Mouse (Mus musculus) neural tube, embryonic 12.5 days (tissue): ENCODE results near the gene Mcidas. TPM values are rescaled to one million over a fixed set of nuclear protein-coding genes. Genes with fewer than 3 reads are reported as not detected.
"Not testable (repeated sequence)": the region's sequence is repeated elsewhere in the genome, so short reads cannot be mapped to it uniquely, and the experiment has no call there.

Source experiments
- ATAC-seq: fragments of 200-750 bp; cut with Nextera tagmentation; 2 replicates; pipeline ENCODE4 v1.8.0; 2017; ENCODE audit warnings: low read depth, mild to moderate bottlenecking, moderate TSS enrichment, moderate library complexity; ENCODE audit not compliant: low FRiP score
- H3K27ac ChIP-seq: fragments of 300-500 bp; sonication (generic); 2 replicates; pipeline ENCODE4 v1.5.1; 2016
- H3K27me3 ChIP-seq: fragments of 300-500 bp; sonication (generic); replicated peaks from 2 replicates; pipeline ENCODE4 v1.6.1; 2016; ENCODE audit warnings: mild to moderate bottlenecking
- H3K36me3 ChIP-seq: fragments of 300-500 bp; sonication (generic); 2 replicates; pipeline ENCODE4 v1.6.1; 2016; ENCODE audit warnings: mild to moderate bottlenecking
- H3K4me1 ChIP-seq: fragments of 300-500 bp; sonication (generic); 2 replicates; pipeline ENCODE4 v1.6.1; 2016
- H3K4me2 ChIP-seq: fragments of 300-500 bp; sonication (generic); replicated peaks from 2 replicates; pipeline ENCODE4 v1.6.1; 2016; ENCODE audit warnings: mild to moderate bottlenecking
- H3K4me3 ChIP-seq: fragments of 300-500 bp; sonication (generic); 2 replicates; pipeline ENCODE4 v1.5.1; 2016
- H3K9ac ChIP-seq: fragments of 300-500 bp; sonication (generic); 2 replicates; pipeline ENCODE4 v1.6.1; 2016; ENCODE audit warnings: mild to moderate bottlenecking
- H3K9me3 ChIP-seq: fragments of 300-500 bp; sonication (generic); 2 replicates; pipeline ENCODE4 v1.6.1; 2016; ENCODE audit warnings: mild to moderate bottlenecking
- WGBS: fragments of 180-500 bp; shearing (Covaris S2); methylation state at CpG from one replicate; pipeline ENCODE4 v1.1.7; 2016; 5-methylcytosine and 5-hydroxymethylcytosine counted together
- polyA plus RNA-seq: library from polyadenylated mRNA; unstranded; fragments of >200 nt; fragmentation: Nextera tagmentation; extraction: Ambion mirVana; gene quantifications from 2 replicates; pipeline ENCODE4 v1.2.1, GENCODE M21; 2016

Mcidas gene
- polyA plus RNA-seq, 1 experiment from 2014 or later = 0.08 TPM

DNA sequence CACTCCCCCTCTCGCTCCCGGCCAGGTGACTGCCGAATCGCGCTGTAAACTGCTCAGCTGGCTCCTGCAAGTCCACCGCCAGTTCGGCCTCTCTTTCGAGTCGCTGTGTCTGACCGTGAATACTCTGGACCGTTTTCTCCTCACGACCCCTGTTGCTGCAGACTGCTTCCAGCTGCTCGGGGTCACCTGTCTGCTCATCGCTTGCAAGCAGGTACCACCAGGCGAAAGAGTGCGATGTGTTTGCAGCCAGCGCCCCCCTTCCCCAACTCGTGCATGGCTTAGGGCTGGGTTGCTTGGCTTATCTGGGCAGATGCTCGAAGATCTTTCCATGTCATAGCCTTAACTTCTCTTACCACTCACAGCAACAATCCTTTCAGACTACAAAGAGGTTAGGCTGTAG is 4.8 kb upstream of the Mcidas start:
- no peak overlapping the region for H3K4me3 ChIP-seq
- WGBS = under 1% methylated on average over 19 of the region's 19 CpGs
- peak overlapping the region; percentile 84 for H3K4me2 ChIP-seq
- no peak for ATAC-seq
- H3K36me3 ChIP-seq = no peaks in the 10 kb centered on the region
- H3K27me3 ChIP-seq = peaks cover 85% of the 10 kb centered on the region
- no peak overlapping the region for H3K27ac ChIP-seq
- H3K4me1 ChIP-seq = peaks cover 41% of the 10 kb centered on the region
- no peak overlapping the region for H3K9ac ChIP-seq
- H3K9me3 ChIP-seq = no peaks in the 10 kb centered on the region

DNA sequence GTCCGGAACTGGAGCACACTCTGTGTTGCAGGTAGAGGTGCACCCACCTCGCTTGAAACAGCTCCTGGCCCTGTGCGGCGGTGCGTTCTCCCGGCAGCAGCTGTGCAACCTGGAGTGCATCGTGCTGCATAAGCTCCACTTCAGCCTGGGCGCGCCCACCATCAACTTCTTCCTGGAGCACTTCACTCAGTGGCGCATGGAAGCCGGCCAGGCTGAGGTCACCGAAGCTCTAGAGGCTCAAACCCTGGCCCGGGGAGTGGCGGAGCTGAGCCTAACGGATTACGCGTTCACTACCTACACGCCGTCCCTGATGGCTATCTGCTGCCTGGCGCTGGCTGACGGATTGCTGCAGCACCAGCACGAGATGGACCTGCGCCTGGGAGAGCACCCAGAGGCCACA is 4.1 kb upstream of the Mcidas start:
- Histone ChIP-seq H3K9ac (no peak overlapping the region), H3K4me3 (no peak overlapping the region), H3K27me3 (peaks cover 86% of the 10 kb centered on the region), H3K4me2 (peak overlapping the region; percentile 25; the same call in 1 of the 2 replicates), H3K36me3 (no peaks in the 10 kb centered on the region), H3K9me3 (no peaks in the 10 kb centered on the region), H3K4me1 (peaks cover 45% of the 10 kb centered on the region), H3K27ac (no peak overlapping the region)
- ATAC-seq = no peak
- under 1% methylated on average over 23 of the region's 23 CpGs for WGBS

DNA sequence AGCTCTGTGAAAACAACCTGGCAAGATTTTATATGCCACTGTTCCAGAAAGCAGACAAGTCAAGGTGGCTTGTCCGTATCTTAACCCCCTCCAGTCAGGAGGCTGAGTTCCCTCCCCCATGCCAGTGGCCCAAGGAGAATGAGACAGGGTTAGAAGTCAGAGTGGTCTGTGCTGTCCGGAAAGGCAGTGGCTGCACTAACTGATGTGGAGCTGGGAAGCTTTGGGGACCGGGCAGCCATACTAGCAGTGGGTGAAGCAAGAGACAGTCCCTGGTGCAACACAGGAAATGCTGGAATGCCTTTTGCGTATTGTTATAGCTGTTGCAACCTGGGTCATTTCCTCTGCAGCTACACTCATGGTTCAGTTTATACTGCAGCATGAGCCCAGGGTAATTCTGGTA is 3.3 kb upstream of the Mcidas start:
- H3K4me3 ChIP-seq = no peak overlapping the region
- H3K4me1 ChIP-seq = peaks cover 45% of the 10 kb centered on the region
- no peak overlapping the region for H3K9ac ChIP-seq
- H3K9me3 ChIP-seq = no peaks in the 10 kb centered on the region
- ATAC-seq = no peak
- H3K27me3 ChIP-seq = peaks cover 93% of the 10 kb centered on the region
- no peak overlapping the region for H3K4me2 ChIP-seq
- WGBS = 6% methylated on average over 4 of the region's 4 CpGs
- H3K27ac ChIP-seq = no peak overlapping the region
- H3K36me3 ChIP-seq = no peaks in the 10 kb centered on the region

DNA sequence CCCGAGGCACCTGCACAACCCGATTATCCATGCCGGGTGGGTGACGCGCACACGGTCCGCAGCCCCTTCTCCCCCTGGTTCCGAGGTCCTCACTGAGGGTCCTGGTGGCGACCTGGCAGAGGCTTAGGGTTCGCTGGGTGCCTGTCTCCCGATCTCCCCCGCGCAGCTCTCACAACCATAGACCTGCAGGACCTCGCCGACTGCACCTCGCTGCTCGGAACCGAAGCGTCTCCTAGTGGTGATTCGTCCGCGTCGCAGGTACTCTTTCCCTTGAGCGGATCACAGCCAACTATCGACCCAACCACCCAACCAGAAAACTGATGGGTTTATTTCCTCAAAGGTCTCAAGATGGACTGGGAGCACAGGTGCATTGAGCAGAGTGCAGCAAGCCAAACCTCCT is 546 bp downstream of the Mcidas start:
- peak; percentile 62 for ATAC-seq
- peaks cover 95% of the 10 kb centered on the region for H3K27me3 ChIP-seq
- H3K9me3 ChIP-seq = no peaks in the 10 kb centered on the region
- peak overlapping the region; percentile 42 for H3K4me3 ChIP-seq
- H3K36me3 ChIP-seq = no peaks in the 10 kb centered on the region
- H3K27ac ChIP-seq = no peak overlapping the region
- H3K4me2 ChIP-seq = peak overlapping the region; percentile 81
- peak overlapping the region; percentile 29; the same call in 1 of the 2 replicates for H3K9ac ChIP-seq
- WGBS = under 1% methylated on average over 25 of the region's 25 CpGs
- H3K4me1 ChIP-seq = peaks cover 25% of the 10 kb centered on the region

DNA sequence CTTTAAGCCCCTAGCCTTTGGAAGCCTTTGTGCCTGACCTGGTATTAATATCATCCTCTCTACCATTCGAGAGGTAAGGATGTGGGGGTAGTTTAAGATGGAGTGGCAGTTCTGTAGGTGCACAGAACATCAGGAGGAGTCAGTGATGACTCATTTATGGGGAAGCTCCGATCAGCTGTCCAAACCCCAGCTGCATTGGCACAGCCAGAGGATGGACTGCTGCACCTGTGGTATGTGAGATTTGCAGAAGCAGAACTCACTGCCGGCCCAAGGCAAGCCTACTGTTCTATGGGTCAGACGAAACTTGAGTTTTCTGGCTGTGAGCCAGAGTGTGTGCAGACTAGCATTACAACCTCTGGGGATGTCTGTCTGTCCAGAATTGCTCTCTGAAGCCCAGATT is 2.8 kb downstream of the Mcidas start:
- 68% methylated on average over 4 of the region's 4 CpGs for WGBS

DNA sequence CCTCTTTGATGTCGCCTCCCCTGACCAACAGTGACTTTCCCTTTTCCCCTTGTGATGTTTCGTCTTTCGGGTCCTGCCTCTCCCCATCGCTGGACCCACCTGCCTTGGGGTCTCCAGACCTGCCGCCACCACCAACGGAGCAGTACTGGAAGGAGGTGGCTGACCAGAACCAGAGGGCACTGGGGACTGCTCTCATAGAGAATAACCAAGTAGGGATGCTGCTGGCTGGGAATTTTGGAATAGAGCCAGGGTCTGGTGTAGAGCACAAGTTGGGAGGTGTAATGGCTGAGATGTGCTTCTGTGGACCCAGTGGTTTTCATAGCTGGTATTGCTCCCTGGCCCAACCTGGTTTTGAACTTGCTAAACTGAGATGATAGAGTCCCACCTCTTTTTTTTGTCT is 3.7 kb downstream of the Mcidas start:
- no peak for ATAC-seq
- no peak overlapping the region for H3K4me3 ChIP-seq
- 70% methylated on average over 6 of the region's 6 CpGs for whole genome bisulfite sequencing
- no peak overlapping the region for H3K9ac ChIP-seq
- peaks cover 20% of the 10 kb centered on the region for H3K4me1 ChIP-seq
- H3K27ac ChIP-seq = no peak overlapping the region
- H3K36me3 ChIP-seq = no peaks in the 10 kb centered on the region
- peaks cover 88% of the 10 kb centered on the region for H3K27me3 ChIP-seq
- H3K9me3 ChIP-seq = no peaks in the 10 kb centered on the region
- no peak overlapping the region for H3K4me2 ChIP-seq

More for the DNA sequence above, 2.8 kb downstream of the Mcidas start:
- H3K9me3 ChIP-seq = no peaks in the 10 kb centered on the region
- H3K4me1 ChIP-seq = peaks cover 20% of the 10 kb centered on the region
- no peak overlapping the region for H3K9ac ChIP-seq
- H3K4me3 ChIP-seq = no peak overlapping the region
- no peak overlapping the region for H3K4me2 ChIP-seq
- no peaks in the 10 kb centered on the region for H3K36me3 ChIP-seq
- no peak for ATAC-seq
- H3K27ac ChIP-seq = no peak overlapping the region
- peaks cover 89% of the 10 kb centered on the region for H3K27me3 ChIP-seq

DNA sequence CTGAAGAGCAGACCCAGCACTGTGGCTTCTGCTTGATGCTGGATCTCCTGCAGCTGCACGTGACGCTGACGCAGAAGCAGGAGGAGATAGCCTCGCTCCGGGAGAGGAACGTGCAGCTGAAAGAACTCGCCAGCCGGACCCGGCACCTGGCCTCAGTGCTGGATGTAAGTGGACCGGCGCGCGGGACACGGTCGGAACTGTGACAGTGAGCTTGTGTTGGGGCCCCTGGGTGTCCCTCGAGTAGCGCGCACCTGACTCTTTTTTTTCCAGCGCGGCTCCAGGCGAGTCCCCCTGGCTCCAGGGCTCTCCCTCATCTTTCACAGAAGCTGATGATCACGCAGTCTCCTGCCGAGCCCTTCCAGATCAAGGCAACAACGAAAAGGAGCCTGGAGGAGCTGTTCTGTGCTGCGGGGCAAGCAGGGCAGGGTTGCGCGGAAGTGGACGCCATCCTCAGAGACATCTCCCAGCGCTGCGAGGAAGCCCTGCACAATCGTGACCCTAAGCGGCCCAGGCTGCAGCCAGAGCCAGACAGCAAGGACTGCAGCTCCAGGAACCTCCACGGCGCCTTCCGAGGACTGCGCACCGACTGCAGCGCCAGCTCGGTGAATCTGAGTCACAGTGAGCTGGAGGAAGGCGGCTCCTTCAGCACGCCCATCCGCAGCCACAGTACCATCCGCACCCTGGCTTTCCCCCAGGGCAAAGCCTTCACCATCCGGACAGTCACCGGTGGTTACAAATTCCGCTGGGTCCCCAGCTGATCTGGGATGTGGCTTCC is 5.0 kb downstream of the Mcidas start:
- Histone ChIP-seq H3K27ac (no peak overlapping the region), H3K27me3 (peaks cover 78% of the 10 kb centered on the region)
- peak; percentile 54; the same call in 1 of the 2 replicates for ATAC-seq

DNA sequence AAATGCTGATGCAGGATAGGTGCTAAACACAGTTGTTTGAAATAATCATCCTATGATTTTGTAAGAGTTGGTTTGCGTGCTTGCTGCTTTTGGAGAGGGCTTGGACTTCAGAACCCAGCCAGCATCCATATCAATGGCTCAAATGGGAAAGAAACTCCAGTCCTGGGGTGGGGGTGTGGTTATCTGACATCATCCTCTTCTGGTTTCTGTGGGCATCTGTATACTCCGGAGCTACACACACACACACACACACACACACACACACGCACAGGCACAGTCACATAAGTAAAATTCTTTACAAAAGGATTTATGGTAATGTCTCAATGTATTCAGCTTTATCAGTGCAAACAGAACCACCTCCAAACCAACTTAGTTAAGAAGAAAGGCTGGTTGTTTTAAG is 6.4 kb downstream of the Mcidas start:
- WGBS = 79% methylated on average over 3 of the region's 3 CpGs
- H3K27me3 ChIP-seq = peaks cover 63% of the 10 kb centered on the region
- H3K27ac ChIP-seq = no peak overlapping the region
- no peaks in the 10 kb centered on the region for H3K36me3 ChIP-seq
- no peak overlapping the region for H3K4me2 ChIP-seq
- peaks cover 10% of the 10 kb centered on the region for H3K4me1 ChIP-seq
- no peak overlapping the region for H3K4me3 ChIP-seq
- no peaks in the 10 kb centered on the region for H3K9me3 ChIP-seq
- no peak overlapping the region for H3K9ac ChIP-seq
- no peak for ATAC-seq

More for the DNA sequence above, 5.0 kb downstream of the Mcidas start:
- Histone ChIP-seq H3K4me1 (peaks cover 16% of the 10 kb centered on the region), H3K9me3 (no peaks in the 10 kb centered on the region), H3K4me2 (peak overlapping the region; percentile 81), H3K9ac (peak overlapping the region; percentile 46), H3K4me3 (peak overlapping the region; percentile 40), H3K36me3 (no peaks in the 10 kb centered on the region)
- under 1% methylated on average over 46 of the region's 46 CpGs for WGBS

DNA sequence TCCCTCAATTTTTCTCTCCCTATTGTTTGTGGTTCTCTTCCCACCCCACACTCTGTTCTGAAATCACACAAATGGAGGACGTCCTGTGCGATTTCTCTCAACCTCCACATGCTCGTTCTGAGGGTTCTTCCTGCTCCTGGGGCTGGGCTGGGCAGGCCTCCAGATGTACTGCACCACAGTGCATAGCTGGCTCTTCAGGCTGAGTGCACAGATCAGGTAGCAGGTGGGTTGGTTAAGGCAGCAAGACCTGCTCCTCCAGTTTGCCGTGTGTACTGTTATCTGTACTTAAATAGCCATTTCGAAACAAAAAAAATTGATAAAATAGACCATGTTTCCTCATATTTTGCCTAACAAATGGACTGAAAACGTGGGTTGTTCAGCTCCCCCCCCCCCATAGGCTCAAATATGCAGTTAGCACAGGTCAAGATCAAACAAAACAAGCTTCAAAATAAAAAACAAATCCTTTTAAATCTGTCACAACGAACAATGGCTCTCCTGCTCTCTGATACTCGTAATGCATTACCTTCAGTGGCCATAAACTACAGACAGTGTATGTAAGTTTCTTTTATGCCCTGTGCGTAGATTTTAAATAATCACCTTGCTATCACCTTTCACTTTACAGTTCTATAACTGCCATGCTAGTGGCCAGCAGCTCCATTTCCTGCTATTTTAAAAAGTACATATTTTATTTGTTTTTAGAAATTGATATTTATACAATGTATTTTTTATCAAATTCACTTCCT is 7.1 kb downstream of the Mcidas start:
- Histone ChIP-seq H3K4me1 (peaks cover 10% of the 10 kb centered on the region), H3K36me3 (no peaks in the 10 kb centered on the region), H3K9me3 (no peaks in the 10 kb centered on the region), H3K4me3 (no peak overlapping the region), H3K27ac (no peak overlapping the region), H3K4me2 (no peak overlapping the region), H3K27me3 (peaks cover 56% of the 10 kb centered on the region), H3K9ac (no peak overlapping the region)
- WGBS = 75% methylated on average over 9 of the region's 9 CpGs
- ATAC-seq = no peak

DNA sequence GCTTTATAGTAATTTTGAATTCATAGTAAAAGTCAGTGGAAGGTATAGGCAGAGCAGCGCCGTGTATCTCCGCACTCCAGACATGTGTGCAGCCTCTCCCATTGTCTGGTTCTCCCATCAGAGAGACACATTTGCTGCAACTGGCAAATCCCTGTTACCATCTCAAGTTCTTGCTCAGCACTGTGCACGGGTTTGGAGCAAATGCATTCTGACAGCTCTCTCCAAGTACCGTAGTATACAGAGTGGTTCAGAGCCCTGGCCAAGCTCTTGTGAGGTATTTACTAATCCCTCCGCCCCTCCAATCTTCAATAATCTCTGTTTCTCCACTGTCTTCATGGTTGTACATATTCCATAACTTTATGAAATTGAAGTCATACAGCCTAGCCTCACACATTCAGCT is 19.0 kb downstream of the Mcidas start:
- H3K4me2 ChIP-seq = no peak overlapping the region
- no peak overlapping the region for H3K9ac ChIP-seq
- H3K27ac ChIP-seq = no peak overlapping the region
- no peak for ATAC-seq
- no peaks in the 10 kb centered on the region for H3K36me3 ChIP-seq
- no peaks in the 10 kb centered on the region for H3K4me1 ChIP-seq
- WGBS = 89% methylated on average over 6 of the region's 6 CpGs
- no peaks in the 10 kb centered on the region for H3K9me3 ChIP-seq
- H3K4me3 ChIP-seq = no peak overlapping the region
- no peaks in the 10 kb centered on the region for H3K27me3 ChIP-seq

DNA sequence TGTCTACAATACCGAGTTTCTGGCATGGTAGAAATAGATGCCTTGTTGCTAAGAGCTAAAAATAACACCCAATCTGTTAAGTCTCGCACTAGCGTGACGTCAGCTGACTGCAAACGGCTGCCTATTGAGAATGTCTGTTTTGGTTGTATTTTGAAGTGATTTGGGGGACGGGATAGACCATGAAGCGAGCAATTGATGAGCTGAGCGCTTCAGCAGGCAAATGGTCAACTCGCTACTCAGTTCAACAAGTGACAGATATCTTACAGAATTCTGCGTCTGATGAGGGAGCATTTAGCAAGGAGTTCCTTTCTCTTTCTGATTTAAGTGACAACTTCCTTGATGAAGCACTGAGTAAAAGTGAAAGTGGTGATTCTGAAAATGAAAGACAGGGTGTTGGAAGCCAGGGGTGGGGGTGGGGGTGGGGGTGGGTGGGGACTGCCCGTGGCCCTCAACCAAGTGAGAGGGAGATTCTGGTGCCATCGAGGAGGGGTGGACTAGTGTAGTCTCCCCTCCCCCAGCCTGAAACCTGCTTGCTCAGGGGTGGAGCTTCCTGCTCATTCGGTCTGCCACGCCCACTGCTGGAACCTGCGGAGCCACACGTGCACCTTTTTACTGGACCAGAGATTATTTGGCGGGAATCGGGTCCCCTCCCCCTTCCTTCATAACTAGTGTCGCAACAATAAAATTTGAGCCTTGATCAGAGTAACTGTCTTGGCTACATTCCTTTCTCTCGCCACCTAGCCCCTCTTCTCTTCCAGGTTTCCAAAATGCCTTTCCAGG is 19.7 kb downstream of the Mcidas start:
- not testable (repeated sequence) for H3K27ac ChIP-seq, H3K4me2 ChIP-seq, H3K9ac ChIP-seq, H3K4me3 ChIP-seq, H3K9me3 ChIP-seq, H3K4me1 ChIP-seq, H3K27me3 ChIP-seq, ATAC-seq, H3K36me3 ChIP-seq
- WGBS = 63% methylated on average over 20 of the region's 20 CpGs

DNA sequence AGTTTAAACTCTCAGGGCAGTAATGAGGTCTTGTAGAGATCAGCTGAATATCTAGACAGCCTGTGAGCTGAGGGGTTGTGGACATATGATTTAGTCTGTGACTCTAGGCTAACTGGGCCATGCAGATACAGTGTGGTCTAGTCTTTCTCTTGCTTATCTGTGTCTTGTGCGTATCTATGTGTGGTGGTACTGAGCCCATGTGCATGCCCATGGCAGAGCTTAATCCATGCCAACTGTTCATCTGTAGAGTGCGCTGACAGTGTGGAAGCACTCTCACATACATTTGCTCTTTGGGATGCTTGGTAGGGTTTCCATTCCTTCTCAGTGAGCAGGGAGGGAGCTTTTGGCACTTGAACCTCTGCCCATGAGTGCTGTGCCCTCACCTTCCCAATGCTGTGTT is 27.9 kb downstream of the Mcidas start:
- no peaks in the 10 kb centered on the region for H3K4me1 ChIP-seq
- no peaks in the 10 kb centered on the region for H3K36me3 ChIP-seq
- H3K4me2 ChIP-seq = no peak overlapping the region
- H3K27me3 ChIP-seq = no peaks in the 10 kb centered on the region
- ATAC-seq = no peak
- H3K27ac ChIP-seq = no peak overlapping the region
- no peak overlapping the region for H3K4me3 ChIP-seq
- 88% methylated on average over 2 of the region's 2 CpGs for WGBS
- H3K9ac ChIP-seq = no peak overlapping the region
- H3K9me3 ChIP-seq = no peaks in the 10 kb centered on the region
